Mouse (Mus musculus): ENCODE data around the gene Layn. TPM values are rescaled to one million over a fixed set of nuclear protein-coding genes. Genes with fewer than 3 reads are reported as not detected.

Layn gene
- polyA plus RNA-seq, 1 experiment from 2014 or later, result 2.9 TPM

DNA sequence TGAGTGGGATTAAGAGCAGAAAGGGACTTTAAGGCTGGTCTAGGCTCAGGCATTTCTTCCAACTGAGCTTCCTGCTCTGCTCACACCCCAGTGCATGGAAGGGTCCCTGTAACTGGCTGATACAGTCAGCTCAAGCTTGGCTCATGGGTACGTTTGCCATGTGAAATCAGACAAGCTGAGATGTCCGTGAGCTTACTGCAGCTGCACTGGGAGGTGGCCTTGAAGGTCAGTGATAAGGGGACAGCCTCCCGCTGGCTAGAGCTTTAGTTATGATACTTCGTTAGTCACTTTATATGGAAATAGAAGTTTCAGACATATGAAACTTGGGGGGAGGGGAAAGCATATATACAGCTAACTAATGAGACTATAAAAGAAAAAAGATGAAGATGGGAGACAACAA is 6.1 kb downstream of the Layn start:
- Histone ChIP-seq H3K4me3 (ENCODE audit: low read depth, low read length) (no peak overlapping the region), H3K9me3 (ENCODE audit: control insufficient read depth, low read length) (no peaks in the 10 kb centered on the region), H3K4me1 (replicated peaks; ENCODE audit: control insufficient read depth, insufficient read depth) (no peaks in the 10 kb centered on the region), H3K9ac (ENCODE audit: low read length) (no peak overlapping the region), H3K36me3 (ENCODE audit: control insufficient read depth, insufficient read depth, low read length) (no peaks in the 10 kb centered on the region), H3K27me3 (ENCODE audit: control insufficient read depth, insufficient read depth, low read length) (no peaks in the 10 kb centered on the region), H3K27ac (replicated peaks) (no peak overlapping the region), H3K4me2 (replicated peaks; ENCODE audit: low read depth) (no peak overlapping the region)
- no peak for TF ChIP-seq CTCF (IDR thresholded peaks at IDR 0.05; ENCODE audit: low read depth)
- TF ChIP-seq EP300 (optimal IDR thresholded peaks at IDR 0.05), result no peak
- no peak for DNase-seq (ENCODE audit: low spot score)
- 79% methylated on average over 4 of the region's 4 CpGs for WGBS
- ATAC-seq (ENCODE audit: low FRiP score, low TSS enrichment), result no peak

DNA sequence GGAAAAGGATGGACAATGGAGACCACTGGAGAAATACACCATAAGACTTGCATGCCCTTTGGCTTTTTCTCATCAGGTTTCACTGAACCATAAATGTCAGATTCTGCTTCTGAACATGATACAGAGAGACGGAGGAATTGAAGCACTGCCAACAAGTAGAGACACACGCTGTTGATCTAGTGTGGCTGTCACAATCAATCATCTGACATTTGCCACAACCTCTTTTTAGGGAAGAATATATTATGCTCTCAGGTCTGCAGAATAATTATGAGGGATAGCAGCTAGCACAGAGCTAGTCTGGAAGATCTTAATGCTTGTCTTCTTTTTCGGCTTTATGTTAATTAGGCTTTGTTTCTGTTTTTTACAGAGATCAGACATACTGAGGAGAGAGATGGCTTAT is 8.7 kb downstream of the Layn start:
- 34% methylated on average over 3 of the region's 3 CpGs for WGBS
- Histone ChIP-seq H3K27ac (replicated peaks) (no peak overlapping the region), H3K9me3 (ENCODE audit: control insufficient read depth, low read length) (no peaks in the 10 kb centered on the region), H3K4me3 (ENCODE audit: low read depth, low read length) (no peak overlapping the region), H3K4me2 (replicated peaks; ENCODE audit: low read depth) (no peak overlapping the region), H3K4me1 (replicated peaks; ENCODE audit: control insufficient read depth, insufficient read depth) (no peaks in the 10 kb centered on the region), H3K27me3 (ENCODE audit: control insufficient read depth, insufficient read depth, low read length) (no peaks in the 10 kb centered on the region), H3K36me3 (ENCODE audit: control insufficient read depth, insufficient read depth, low read length) (no peaks in the 10 kb centered on the region), H3K9ac (ENCODE audit: low read length) (no peak overlapping the region)
- TF ChIP-seq CTCF (IDR thresholded peaks at IDR 0.05; ENCODE audit: low read depth) (no peak), EP300 (optimal IDR thresholded peaks at IDR 0.05) (no peak)
- no peak for ATAC-seq (ENCODE audit: low FRiP score, low TSS enrichment)
- DNase-seq (ENCODE audit: low spot score), result no peak

DNA sequence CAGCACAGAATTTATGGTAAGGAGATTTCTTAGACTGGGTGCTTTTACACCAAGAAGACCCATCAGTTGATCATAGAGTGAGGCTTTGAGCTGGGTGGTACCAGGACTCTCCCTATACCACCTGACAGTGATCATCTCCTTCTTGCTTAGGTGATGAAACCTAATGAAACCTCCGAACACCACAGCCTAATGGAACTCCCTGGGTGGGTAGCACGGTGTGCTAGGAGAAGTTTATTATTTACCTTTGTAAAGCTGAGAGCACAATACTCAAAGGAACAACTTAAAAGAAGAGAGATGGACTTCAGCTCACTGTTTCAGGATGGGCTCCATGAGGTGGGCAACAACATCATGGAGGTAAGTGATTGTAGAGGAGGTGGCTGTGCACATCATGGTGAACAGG is 16.3 kb downstream of the Layn start, which contains the start of gene Btg4:
Gene Btg4, plus strand, starts transcription at position 301 of the 400 bp plus-strand sequence.
- Histone ChIP-seq H3K4me3 (ENCODE audit: low read depth, low read length) (no peak within 1 kb of the TSS), H3K9ac (ENCODE audit: low read length) (no peak within 1 kb of the TSS), H3K9me3 (ENCODE audit: control insufficient read depth, low read length) (no peaks in the 10 kb centered on the region), H3K36me3 (ENCODE audit: control insufficient read depth, insufficient read depth, low read length) (no peaks in the 10 kb centered on the region), H3K27ac (replicated peaks) (no peak within 1 kb of the TSS), H3K4me2 (replicated peaks; ENCODE audit: low read depth) (no peak within 1 kb of the TSS), H3K4me1 (replicated peaks; ENCODE audit: control insufficient read depth, insufficient read depth) (no peaks in the 10 kb centered on the region), H3K27me3 (ENCODE audit: control insufficient read depth, insufficient read depth, low read length) (no peaks in the 10 kb centered on the region)
- ATAC-seq (ENCODE audit: low FRiP score, low TSS enrichment) (no peak), DNase-seq (ENCODE audit: low spot score) (no peak)
- TF ChIP-seq EP300 (optimal IDR thresholded peaks at IDR 0.05), result no peak
- no peak for TF ChIP-seq CTCF (IDR thresholded peaks at IDR 0.05; ENCODE audit: low read depth)
- 88% methylated on average over 2 of the region's 2 CpGs for WGBS

DNA sequence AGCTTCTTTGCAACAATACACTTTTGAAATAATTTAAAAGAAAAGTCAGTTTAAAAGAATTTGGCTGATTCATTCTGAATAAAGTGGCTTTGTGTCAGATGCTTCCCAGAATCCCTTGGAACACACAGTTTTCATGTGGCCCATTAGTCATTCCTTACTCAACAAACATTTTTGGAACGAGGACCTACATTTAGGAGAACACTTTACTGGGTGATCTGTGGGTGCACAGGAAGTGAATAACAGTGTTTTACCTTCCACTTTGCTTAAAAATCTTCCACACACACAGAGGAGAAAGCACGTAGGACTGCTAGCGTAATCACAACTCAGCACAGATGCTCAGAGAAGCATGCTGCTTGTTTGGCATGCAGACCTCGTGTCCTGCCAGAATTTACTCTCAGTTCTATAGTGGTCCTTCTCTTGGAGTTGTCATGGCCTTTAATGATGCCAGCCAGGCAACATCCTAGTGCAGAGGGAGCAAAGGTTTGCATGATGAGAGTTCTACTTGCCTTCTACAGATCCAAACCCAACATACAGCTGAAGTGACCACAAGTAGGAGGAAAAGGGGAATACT is 17.9 kb downstream of the Layn start:
- no peaks in the 10 kb centered on the region for H3K27me3 ChIP-seq (ENCODE audit: control insufficient read depth, insufficient read depth, low read length)
- DNase-seq (ENCODE audit: low spot score) (no peak), ATAC-seq (ENCODE audit: low FRiP score, low TSS enrichment) (no peak)
- no peaks in the 10 kb centered on the region for H3K9me3 ChIP-seq (ENCODE audit: control insufficient read depth, low read length)
- no peak overlapping the region for H3K9ac ChIP-seq (ENCODE audit: low read length)
- H3K4me3 ChIP-seq (ENCODE audit: low read depth, low read length), result no peak overlapping the region
- 42% methylated on average over 4 of the region's 4 CpGs for WGBS
- TF ChIP-seq EP300 (optimal IDR thresholded peaks at IDR 0.05) (no peak), CTCF (IDR thresholded peaks at IDR 0.05; ENCODE audit: low read depth) (no peak)
- no peaks in the 10 kb centered on the region for H3K36me3 ChIP-seq (ENCODE audit: control insufficient read depth, insufficient read depth, low read length)
- H3K4me2 ChIP-seq (replicated peaks; ENCODE audit: low read depth), result no peak overlapping the region
- H3K4me1 ChIP-seq (replicated peaks; ENCODE audit: control insufficient read depth, insufficient read depth), result no peaks in the 10 kb centered on the region
- H3K27ac ChIP-seq (replicated peaks), result no peak overlapping the region

DNA sequence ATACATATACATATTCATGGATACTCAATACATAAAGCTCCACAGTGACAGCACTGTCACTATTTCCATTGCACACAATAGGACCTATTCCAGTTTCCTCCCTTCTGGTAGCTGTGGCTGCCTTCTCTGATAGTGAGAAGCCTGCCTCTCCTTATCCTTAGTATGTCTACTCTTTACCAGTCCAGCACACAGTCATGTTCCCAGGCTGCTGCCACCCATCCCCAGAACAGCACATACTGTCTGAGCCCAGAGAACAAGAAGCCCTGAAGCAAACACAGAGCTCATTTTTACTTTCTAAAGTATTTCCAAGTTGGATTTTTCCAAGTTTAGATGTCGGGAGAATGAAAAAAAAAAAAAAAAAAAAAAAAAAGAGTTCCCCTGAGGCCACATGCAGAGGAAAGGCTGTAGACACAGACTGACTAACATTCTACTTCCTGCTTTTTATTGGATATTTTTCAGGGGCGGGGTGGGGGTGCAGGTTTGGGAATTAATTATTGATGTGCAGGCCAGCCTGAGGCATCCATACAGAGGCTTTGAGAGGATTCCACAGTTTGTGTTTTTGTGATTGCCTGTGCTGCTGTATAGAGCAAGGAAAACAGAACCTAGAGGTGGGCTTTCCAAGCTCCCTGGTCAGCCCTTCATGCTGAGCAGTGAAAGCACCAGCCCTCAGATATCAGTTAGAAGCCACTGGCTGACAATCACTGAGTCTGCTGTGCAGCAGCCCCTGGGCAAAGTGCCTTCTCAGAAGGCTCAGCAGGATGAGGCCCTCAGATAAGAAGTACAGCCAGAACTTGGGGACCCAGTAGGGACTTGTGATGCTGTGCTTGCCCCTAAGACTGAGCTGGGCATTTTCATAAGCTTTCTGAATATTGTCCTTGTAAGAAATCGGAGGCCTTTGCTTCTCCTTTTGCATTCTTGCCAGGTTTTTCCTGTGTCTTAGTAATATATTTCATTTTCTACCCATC is 20.3 kb downstream of the Layn start:
- Histone ChIP-seq H3K9me3 (ENCODE audit: control insufficient read depth, low read length) (no peaks in the 10 kb centered on the region), H3K4me3 (ENCODE audit: low read depth, low read length) (no peak overlapping the region), H3K9ac (ENCODE audit: low read length) (no peak overlapping the region), H3K4me1 (replicated peaks; ENCODE audit: control insufficient read depth, insufficient read depth) (no peaks in the 10 kb centered on the region), H3K27me3 (ENCODE audit: control insufficient read depth, insufficient read depth, low read length) (no peaks in the 10 kb centered on the region), H3K36me3 (ENCODE audit: control insufficient read depth, insufficient read depth, low read length) (no peaks in the 10 kb centered on the region), H3K4me2 (replicated peaks; ENCODE audit: low read depth) (no peak overlapping the region), H3K27ac (replicated peaks) (no peak overlapping the region)
- no peak for TF ChIP-seq EP300 (optimal IDR thresholded peaks at IDR 0.05)
- WGBS, result 68% methylated on average over 3 of the region's 3 CpGs
- ATAC-seq (ENCODE audit: low FRiP score, low TSS enrichment) (no peak), DNase-seq (ENCODE audit: low spot score) (no peak)

DNA sequence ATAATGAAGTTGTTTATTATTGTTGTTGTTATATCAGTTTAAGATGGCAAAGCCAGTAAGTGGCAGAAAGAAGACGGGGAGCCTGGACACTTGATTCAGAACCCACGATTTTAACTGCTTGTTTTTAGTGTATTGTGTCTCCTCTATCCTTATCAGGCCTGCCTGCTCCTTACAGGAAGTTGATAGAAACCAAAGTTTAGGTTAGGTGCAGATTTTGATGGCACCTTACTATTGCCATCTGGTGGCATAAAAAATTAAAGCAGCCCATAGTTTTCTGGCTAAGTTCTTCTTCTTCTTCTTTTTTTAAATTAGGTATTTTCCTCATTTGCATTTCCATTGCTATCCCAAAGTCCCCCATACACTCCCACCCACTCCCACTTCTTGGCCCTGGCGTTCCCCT is 24.7 kb downstream of the Layn start:
- H3K4me2 ChIP-seq (replicated peaks; ENCODE audit: low read depth), result no peak overlapping the region
- no peaks in the 10 kb centered on the region for H3K27me3 ChIP-seq (ENCODE audit: control insufficient read depth, insufficient read depth, low read length)
- no peak for TF ChIP-seq EP300 (optimal IDR thresholded peaks at IDR 0.05)
- TF ChIP-seq CTCF (IDR thresholded peaks at IDR 0.05; ENCODE audit: low read depth), result peak; percentile 69
- DNase-seq (ENCODE audit: low spot score) (no peak), ATAC-seq (ENCODE audit: low FRiP score, low TSS enrichment) (no peak)
- no peaks in the 10 kb centered on the region for H3K9me3 ChIP-seq (ENCODE audit: control insufficient read depth, low read length)
- no peak overlapping the region for H3K4me3 ChIP-seq (ENCODE audit: low read depth, low read length)
- no peak overlapping the region for H3K27ac ChIP-seq (replicated peaks)
- no peaks in the 10 kb centered on the region for H3K36me3 ChIP-seq (ENCODE audit: control insufficient read depth, insufficient read depth, low read length)
- 54% methylated on average over 3 of the region's 3 CpGs for WGBS
- no peak overlapping the region for H3K9ac ChIP-seq (ENCODE audit: low read length)
- H3K4me1 ChIP-seq (replicated peaks; ENCODE audit: control insufficient read depth, insufficient read depth), result no peaks in the 10 kb centered on the region

Data from stomach, postnatal 0 days (tissue).